Mouse (Mus musculus): ENCODE measurements around the gene Eif6. TPM values are rescaled to one million over a fixed set of nuclear protein-coding genes. Genes with fewer than 3 reads are reported as not detected.
A peak's percentile ranks its signal among the peaks of the same experiment; 100 is the strongest.

The Eif6 gene
- polyA plus RNA-seq, 1 experiment from 2014 or later = 148 TPM

DNA sequence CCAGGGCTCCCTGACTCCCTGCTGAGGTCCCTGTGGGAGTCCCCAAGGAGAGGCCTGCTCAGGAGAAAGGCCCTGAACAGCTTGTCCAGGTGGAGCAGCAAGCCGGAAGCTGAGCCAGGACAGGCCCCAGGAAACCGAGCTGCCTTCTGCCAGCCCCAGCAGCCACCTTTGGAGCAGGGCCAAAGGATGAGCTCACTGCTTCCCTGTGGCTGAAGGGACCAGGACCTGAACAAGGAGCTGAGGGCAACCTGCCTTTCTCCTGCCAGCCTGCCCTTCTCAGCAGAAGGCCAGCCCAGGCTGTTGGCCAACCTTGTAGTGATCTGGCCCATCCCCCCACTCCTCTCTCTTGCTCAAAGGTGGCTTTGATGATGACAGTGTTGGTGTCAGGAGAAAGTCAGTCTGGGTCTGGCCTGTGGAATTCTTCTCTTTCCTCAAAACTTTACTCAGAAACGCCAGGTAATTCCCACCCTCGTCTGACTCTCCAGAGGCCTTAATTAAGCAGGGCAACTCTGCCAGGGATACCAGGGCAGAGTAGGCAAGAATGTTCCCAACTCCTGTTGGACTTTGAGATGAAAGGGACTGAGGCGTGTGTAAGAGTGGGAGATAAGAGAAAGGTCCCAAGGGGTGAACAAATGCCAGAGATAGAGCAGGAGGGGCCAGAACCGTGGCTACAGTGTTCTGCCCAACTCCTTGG, 21.3 kb downstream of the Eif6 start:
- no peak for ATAC-seq
- H3K27ac ChIP-seq (ENCODE audit: low read length) = no peak overlapping the region

DNA sequence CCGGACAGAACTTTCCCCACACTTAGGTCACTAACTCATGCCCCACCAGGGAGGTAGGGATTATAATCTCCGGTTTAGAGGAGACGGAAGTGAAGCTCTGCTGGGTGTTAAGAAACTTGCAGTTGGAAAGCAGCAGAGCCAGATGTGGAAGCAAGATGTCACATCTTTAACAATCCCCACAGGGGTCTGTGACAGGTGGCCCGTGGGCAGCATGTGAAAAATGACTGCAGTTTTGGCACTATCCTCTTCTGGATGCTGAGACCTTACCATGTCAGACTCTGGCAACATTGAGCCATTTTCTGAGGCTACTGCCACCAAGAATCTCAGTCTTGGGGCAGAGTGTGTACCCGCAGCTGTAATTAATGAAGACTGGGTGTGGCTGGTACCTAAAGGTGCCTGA, 22.7 kb downstream of the Eif6 start:
- H3K27ac ChIP-seq (ENCODE audit: low read length) = no peak overlapping the region
- WGBS = 77% methylated on average over 5 of the region's 5 CpGs

More for the DNA sequence above, 21.3 kb downstream of the Eif6 start:
- Histone ChIP-seq H3K4me2 (ENCODE audit: low read length) (no peak overlapping the region), H3K4me3 (replicated peaks; ENCODE audit: low read length) (no peak overlapping the region), H3K4me1 (replicated peaks; ENCODE audit: control insufficient read depth, insufficient read depth, low read length) (0 out of 2 replicates have a peak, but pooled peaks cover 3% of the 10 kb centered on the region), H3K36me3 (ENCODE audit: control insufficient read depth, insufficient read depth) (peaks cover 11% of the 10 kb centered on the region), H3K27me3 (replicated peaks; ENCODE audit: control insufficient read depth, insufficient read depth, low read length) (no peaks in the 10 kb centered on the region), H3K9me3 (ENCODE audit: control insufficient read depth, low read length) (no peaks in the 10 kb centered on the region), H3K9ac (replicated peaks; ENCODE audit: low read depth, low read length) (no peak overlapping the region)
- WGBS = 50% methylated on average over 6 of the region's 6 CpGs

DNA sequence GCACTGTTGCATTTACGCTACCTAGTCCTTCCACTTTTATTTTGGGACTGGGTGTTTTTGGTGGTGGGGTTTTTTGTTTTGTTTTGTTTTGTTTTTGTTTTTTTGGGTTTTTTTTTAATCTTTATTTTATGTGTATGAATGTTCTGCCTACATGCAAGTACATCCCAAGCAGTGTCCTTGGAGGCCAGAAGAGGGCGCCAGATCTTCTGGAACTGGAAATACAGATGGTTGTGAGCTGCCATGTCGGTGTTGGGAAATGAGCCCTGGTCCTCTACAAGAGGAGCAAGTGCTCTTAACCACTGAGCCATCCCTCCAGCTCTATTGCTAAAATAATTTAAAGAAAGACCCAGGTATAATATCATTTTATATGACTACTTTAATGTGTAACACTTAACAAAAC, 24.0 kb downstream of the Eif6 start:
- Histone ChIP-seq H3K4me2 (ENCODE audit: low read length) (no peak overlapping the region), H3K27ac (ENCODE audit: low read length) (no peak overlapping the region), H3K27me3 (replicated peaks; ENCODE audit: control insufficient read depth, insufficient read depth, low read length) (no peaks in the 10 kb centered on the region), H3K36me3 (ENCODE audit: control insufficient read depth, insufficient read depth) (peaks cover 14% of the 10 kb centered on the region), H3K9me3 (ENCODE audit: control insufficient read depth, low read length) (no peaks in the 10 kb centered on the region), H3K4me3 (replicated peaks; ENCODE audit: low read length) (no peak overlapping the region), H3K9ac (replicated peaks; ENCODE audit: low read depth, low read length) (no peak overlapping the region), H3K4me1 (replicated peaks; ENCODE audit: control insufficient read depth, insufficient read depth, low read length) (0 out of 2 replicates have a peak, but pooled peaks cover 3% of the 10 kb centered on the region)
- ATAC-seq = no peak
- WGBS = 52% methylated on average over 3 of the region's 3 CpGs

More for the DNA sequence above, 22.7 kb downstream of the Eif6 start:
- no peak for ATAC-seq
- H3K9me3 ChIP-seq (ENCODE audit: control insufficient read depth, low read length) = no peaks in the 10 kb centered on the region
- peaks cover 14% of the 10 kb centered on the region for H3K36me3 ChIP-seq (ENCODE audit: control insufficient read depth, insufficient read depth)
- no peak overlapping the region for H3K9ac ChIP-seq (replicated peaks; ENCODE audit: low read depth, low read length)
- no peaks in the 10 kb centered on the region for H3K27me3 ChIP-seq (replicated peaks; ENCODE audit: control insufficient read depth, insufficient read depth, low read length)
- H3K4me1 ChIP-seq (replicated peaks; ENCODE audit: control insufficient read depth, insufficient read depth, low read length) = 0 out of 2 replicates have a peak, but pooled peaks cover 3% of the 10 kb centered on the region
- no peak overlapping the region for H3K4me3 ChIP-seq (replicated peaks; ENCODE audit: low read length)
- no peak overlapping the region for H3K4me2 ChIP-seq (ENCODE audit: low read length)

DNA sequence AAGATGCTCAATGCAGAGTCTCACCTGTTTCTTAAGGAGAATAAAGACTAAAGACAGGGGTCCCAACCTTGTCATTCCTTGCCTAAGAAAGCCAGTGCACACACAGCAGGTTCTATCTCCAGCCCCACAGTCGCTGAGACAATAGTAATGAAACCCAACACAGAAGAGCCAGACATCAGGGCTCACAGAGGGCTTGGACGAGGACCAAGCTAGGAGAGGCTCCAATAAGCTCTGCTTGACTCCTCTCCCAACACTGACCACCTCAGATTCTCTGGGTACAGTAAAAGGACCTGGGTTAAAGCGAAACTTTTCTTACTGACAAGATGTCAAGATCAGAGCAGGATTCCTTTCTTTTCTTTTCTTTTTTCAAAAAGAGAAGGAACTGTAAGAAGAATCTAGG, 28.1 kb downstream of the Eif6 start:
- Histone ChIP-seq H3K27ac (ENCODE audit: low read length) (no peak overlapping the region), H3K36me3 (ENCODE audit: control insufficient read depth, insufficient read depth) (peaks cover 17% of the 10 kb centered on the region), H3K9me3 (ENCODE audit: control insufficient read depth, low read length) (no peaks in the 10 kb centered on the region), H3K4me2 (ENCODE audit: low read length) (no peak overlapping the region), H3K27me3 (replicated peaks; ENCODE audit: control insufficient read depth, insufficient read depth, low read length) (no peaks in the 10 kb centered on the region), H3K4me3 (replicated peaks; ENCODE audit: low read length) (no peak overlapping the region), H3K4me1 (replicated peaks; ENCODE audit: control insufficient read depth, insufficient read depth, low read length) (no peaks in the 10 kb centered on the region), H3K9ac (replicated peaks; ENCODE audit: low read depth, low read length) (no peak overlapping the region)
- no peak for ATAC-seq
- 65% methylated on average over 3 of the region's 3 CpGs for WGBS

DNA sequence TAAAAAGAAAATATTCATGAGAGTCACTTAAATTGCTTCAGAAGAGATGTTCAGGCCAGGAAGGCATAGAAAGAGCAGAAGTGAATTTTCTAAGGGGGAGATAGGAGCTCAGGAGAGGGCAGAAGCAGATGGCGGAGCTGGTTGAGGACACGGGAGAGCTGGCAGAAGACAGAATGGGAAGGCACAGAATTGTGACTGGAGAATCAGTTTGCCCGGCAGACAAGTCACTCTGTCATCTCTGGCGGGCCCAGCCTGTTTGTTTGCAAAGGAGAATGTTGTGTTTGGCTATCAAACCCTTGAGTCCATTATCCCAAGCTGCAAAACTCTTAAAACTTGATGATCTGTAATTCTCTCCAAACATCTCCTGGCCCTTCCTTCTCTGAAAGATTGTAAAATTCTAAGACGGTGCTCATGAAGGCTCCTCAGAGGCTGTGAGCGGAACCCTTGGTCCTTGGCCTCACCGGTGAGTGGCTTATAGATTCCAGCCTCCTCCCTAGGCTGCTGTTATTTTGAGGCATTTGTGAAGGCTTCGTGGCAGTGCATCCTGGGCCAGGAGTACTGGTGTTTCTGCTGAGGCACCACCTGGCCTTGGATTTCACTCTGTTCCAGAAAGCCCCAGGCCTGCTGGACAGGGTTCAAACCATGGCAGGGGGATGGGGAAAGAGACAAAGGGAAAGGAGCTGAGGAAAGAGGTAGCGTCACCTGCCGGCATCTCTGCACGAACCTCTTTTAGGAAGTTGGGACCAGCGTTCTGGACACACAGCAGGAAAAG, 31.9 kb downstream of the Eif6 start:
- Histone ChIP-seq H3K9ac (replicated peaks; ENCODE audit: low read depth, low read length) (no peak overlapping the region), H3K27me3 (replicated peaks; ENCODE audit: control insufficient read depth, insufficient read depth, low read length) (no peaks in the 10 kb centered on the region), H3K4me2 (ENCODE audit: low read length) (no peak overlapping the region), H3K9me3 (ENCODE audit: control insufficient read depth, low read length) (no peaks in the 10 kb centered on the region), H3K36me3 (ENCODE audit: control insufficient read depth, insufficient read depth) (0 out of 2 replicates have a peak, but pooled peaks cover 3% of the 10 kb centered on the region), H3K4me1 (replicated peaks; ENCODE audit: control insufficient read depth, insufficient read depth, low read length) (no peaks in the 10 kb centered on the region), H3K27ac (ENCODE audit: low read length) (no peak overlapping the region), H3K4me3 (replicated peaks; ENCODE audit: low read length) (no peak overlapping the region)
- ATAC-seq = no peak
- 76% methylated on average over 12 of the region's 12 CpGs for WGBS

DNA sequence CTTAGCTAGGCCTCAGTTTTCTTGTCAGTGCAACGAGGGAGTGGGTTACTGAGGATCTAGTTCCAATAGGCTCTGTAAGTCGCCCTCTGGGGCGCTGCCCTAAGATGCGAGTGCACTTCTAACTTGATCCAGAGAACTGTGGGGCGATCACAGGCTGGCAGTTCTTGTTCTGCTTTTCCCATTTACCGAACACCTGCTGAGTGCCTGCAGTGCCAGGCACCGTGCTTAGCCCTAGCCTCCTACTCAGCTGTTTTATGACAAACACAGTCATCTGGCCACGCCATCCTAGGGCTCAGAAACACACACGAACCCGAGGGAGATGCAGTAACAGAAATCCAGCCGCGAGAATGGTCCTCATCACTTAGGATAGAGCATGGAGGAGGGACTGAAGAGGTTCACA, 33.8 kb downstream of the Eif6 start:
- no peak overlapping the region for H3K4me3 ChIP-seq (replicated peaks; ENCODE audit: low read length)
- no peak overlapping the region for H3K27ac ChIP-seq (ENCODE audit: low read length)
- WGBS = 25% methylated on average over 12 of the region's 12 CpGs
- H3K4me1 ChIP-seq (replicated peaks; ENCODE audit: control insufficient read depth, insufficient read depth, low read length) = peaks cover 6% of the 10 kb centered on the region; the same call in 1 of the 2 replicates
- ATAC-seq = no peak
- no peaks in the 10 kb centered on the region for H3K9me3 ChIP-seq (ENCODE audit: control insufficient read depth, low read length)
- no peak overlapping the region for H3K4me2 ChIP-seq (ENCODE audit: low read length)
- 0 out of 2 replicates have a peak, but pooled peaks cover 3% of the 10 kb centered on the region for H3K36me3 ChIP-seq (ENCODE audit: control insufficient read depth, insufficient read depth)
- H3K9ac ChIP-seq (replicated peaks; ENCODE audit: low read depth, low read length) = no peak overlapping the region
- no peaks in the 10 kb centered on the region for H3K27me3 ChIP-seq (replicated peaks; ENCODE audit: control insufficient read depth, insufficient read depth, low read length)

DNA sequence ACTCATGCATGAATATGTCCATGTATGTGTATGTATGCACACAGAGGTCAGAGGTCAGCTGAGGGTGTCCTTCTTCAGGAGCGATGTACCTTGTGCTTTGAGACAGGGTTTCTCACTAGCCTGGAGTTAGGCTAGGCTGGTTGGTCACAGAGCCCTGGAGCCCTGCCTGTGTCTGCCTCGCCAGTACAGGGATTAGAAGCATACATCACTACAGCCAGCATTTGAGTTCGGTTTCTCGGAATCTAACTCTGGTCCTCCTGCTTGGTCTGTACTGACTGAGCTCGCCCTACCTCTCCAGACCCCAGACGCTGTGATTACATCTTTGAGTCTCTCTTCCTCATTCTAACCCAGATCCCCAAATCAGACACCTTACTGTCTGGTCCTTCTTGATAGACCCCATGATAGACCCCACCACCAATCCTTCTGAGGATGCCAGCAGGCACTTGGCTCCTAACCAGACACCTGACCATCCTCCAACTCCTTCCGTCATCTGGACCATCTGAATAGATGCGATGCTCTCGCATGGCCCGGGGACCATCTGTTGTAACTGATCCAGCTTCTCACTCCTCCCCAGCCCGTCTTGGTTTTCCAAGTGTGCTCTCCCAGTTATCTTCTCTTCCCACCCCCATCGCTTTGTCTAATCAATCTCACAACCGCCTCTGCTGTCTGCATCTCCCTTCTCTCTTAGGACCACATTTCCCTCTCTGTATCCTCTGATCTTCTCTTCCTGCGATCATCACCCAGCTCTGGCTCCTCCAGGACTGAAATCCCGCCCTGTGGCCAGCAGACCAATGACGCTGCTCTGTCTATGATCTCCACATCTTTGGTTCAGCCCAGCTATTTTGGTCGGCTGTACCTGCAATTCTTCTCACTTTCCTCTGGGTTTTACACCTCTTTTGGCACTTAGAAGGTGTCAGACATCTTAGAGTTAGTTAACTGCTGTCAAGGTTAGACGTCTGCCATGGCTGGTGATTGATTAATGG, 38.5 kb downstream of the Eif6 start:
- Histone ChIP-seq H3K4me2 (ENCODE audit: low read length) (no peak overlapping the region), H3K4me3 (replicated peaks; ENCODE audit: low read length) (no peak overlapping the region), H3K27me3 (replicated peaks; ENCODE audit: control insufficient read depth, insufficient read depth, low read length) (no peaks in the 10 kb centered on the region), H3K27ac (ENCODE audit: low read length) (0 out of 2 replicates have a peak overlapping the region, but pooled peaks have one; percentile 1), H3K4me1 (replicated peaks; ENCODE audit: control insufficient read depth, insufficient read depth, low read length) (peaks cover 6% of the 10 kb centered on the region; the same call in 1 of the 2 replicates), H3K9me3 (ENCODE audit: control insufficient read depth, low read length) (no peaks in the 10 kb centered on the region), H3K36me3 (ENCODE audit: control insufficient read depth, insufficient read depth) (no peaks in the 10 kb centered on the region), H3K9ac (replicated peaks; ENCODE audit: low read depth, low read length) (no peak overlapping the region)
- 66% methylated on average over 18 of the region's 18 CpGs for WGBS
- no peak for ATAC-seq

DNA sequence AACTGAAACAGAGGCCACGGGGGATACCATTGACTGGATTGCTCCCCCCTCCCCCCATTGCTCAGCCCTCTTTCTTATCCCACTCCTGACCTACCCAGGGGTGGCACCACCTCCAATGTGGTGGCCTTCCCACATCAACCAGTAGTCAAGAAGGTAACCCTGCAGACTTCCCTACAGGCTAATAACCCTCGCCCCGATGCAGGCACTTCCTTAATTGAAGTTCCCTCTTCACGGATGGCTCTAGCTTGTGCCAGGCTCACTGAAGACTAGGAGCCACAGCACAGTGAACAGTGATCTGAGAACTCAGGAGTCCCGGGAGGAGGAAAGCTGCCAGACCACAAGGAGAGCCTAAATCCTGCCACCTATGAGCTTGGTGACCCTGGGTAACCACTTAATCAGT, 39.8 kb downstream of the Eif6 start:
- ATAC-seq = no peak
- Histone ChIP-seq H3K9ac (replicated peaks; ENCODE audit: low read depth, low read length) (no peak overlapping the region), H3K4me1 (replicated peaks; ENCODE audit: control insufficient read depth, insufficient read depth, low read length) (peaks cover 6% of the 10 kb centered on the region; the same call in 1 of the 2 replicates), H3K36me3 (ENCODE audit: control insufficient read depth, insufficient read depth) (no peaks in the 10 kb centered on the region), H3K27ac (ENCODE audit: low read length) (no peak overlapping the region), H3K27me3 (replicated peaks; ENCODE audit: control insufficient read depth, insufficient read depth, low read length) (no peaks in the 10 kb centered on the region), H3K4me3 (replicated peaks; ENCODE audit: low read length) (no peak overlapping the region), H3K4me2 (ENCODE audit: low read length) (no peak overlapping the region), H3K9me3 (ENCODE audit: control insufficient read depth, low read length) (no peaks in the 10 kb centered on the region)
- WGBS = 79% methylated on average over 5 of the region's 5 CpGs
